Mouse (Mus musculus) spleen, adult 2 months (tissue): ENCODE measurements at regions not wholly inside any gene's neighbourhood (a gene's known extent, or its start where the extent isn't known, plus 50 kb on each side); places are given as distances from the start of the nearest gene placed in this dataset.

ENCODE experiments used
- DNase-seq, 2 experiments: peaks; one replicate each; pipeline versions ENCODE4 v3.0.0 to v3.0.0-alpha.2; 2012 to 2021; ENCODE audit warnings: low spot score in 2 of 2, low read depth in 1 of 2
- H3K27ac ChIP-seq: fragments of 200-500 bp; 2 replicates; pipeline ENCODE4 v1.5.1; 2012; ENCODE audit warnings: low read length, inconsistent platforms; ENCODE audit not compliant: insufficient read depth
- H3K27me3 ChIP-seq: fragments of 200-500 bp; 2 replicates; pipeline ENCODE4 v1.6.1; 2012; ENCODE audit warnings: mild to moderate bottlenecking, moderate library complexity, low read length, inconsistent platforms; ENCODE audit not compliant: control insufficient read depth, insufficient read depth
- H3K36me3 ChIP-seq: fragments of 200-500 bp; 2 replicates; pipeline ENCODE4 v1.6.1; 2012; ENCODE audit warnings: mild to moderate bottlenecking, low read length, inconsistent platforms; ENCODE audit not compliant: control insufficient read depth, insufficient read depth
- H3K4me1 ChIP-seq: fragments of 200-500 bp; 2 replicates; pipeline ENCODE4 v1.6.1; 2011; ENCODE audit warnings: inconsistent platforms; ENCODE audit not compliant: control insufficient read depth, insufficient read depth, insufficient read length
- H3K4me3 ChIP-seq: fragments of 200-500 bp; 2 replicates; pipeline ENCODE4 v1.5.1; 2011; ENCODE audit warnings: mild to moderate bottlenecking, inconsistent platforms; ENCODE audit not compliant: insufficient read depth, insufficient read length; ENCODE audit errors: extremely low read depth
- CTCF ChIP-seq: fragments of 200-500 bp; IDR thresholded peaks from 2 replicates; pipeline ENCODE4 v1.5.1; 2011; ENCODE audit warnings: mild to moderate bottlenecking, inconsistent platforms; ENCODE audit not compliant: insufficient read depth, insufficient read length, insufficient replicate concordance; ENCODE audit errors: extremely low read depth
- POLR2A ChIP-seq: fragments of 200-500 bp; IDR thresholded peaks from 2 replicates; pipeline ENCODE4 v1.6.1; 2011; ENCODE audit warnings: low read depth, low read length, inconsistent platforms
- WGBS: fragments of 180-500 bp; shearing (Covaris S2); methylation state at CpG from one replicate; pipeline ENCODE4 v1.1.7; 2018; 5-methylcytosine and 5-hydroxymethylcytosine counted together

DNA sequence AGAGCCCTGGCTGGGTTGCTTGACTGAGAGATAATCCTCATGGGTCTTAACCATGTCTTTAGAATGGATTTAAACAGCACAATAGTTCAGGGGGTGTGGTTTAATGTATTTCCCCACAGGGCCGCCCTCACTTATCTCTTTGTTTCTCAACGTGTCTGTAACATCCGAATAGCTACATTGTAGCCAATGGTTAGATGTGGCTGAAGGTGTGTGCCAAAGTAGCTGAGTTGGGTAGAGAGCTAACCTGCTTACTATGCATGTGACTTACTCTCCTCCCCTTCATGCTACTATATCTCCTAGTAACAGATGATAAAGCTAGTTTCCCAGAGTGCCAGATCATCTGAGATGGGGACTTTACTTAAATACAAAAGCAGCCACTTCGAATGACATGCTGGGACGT, 213.2 kb upstream of the Prok2 start:
- 55% methylated on average over 5 of the region's 5 CpGs for whole genome bisulfite sequencing
- Histone ChIP-seq H3K27ac (no peak overlapping the region), H3K36me3 (no peaks in the 10 kb centered on the region), H3K4me3 (no peak overlapping the region), H3K27me3 (no peaks in the 10 kb centered on the region), H3K4me1 (no peaks in the 10 kb centered on the region)
- no peak for DNase-seq
- no peak for TF ChIP-seq CTCF
- no peak for TF ChIP-seq POLR2A

DNA sequence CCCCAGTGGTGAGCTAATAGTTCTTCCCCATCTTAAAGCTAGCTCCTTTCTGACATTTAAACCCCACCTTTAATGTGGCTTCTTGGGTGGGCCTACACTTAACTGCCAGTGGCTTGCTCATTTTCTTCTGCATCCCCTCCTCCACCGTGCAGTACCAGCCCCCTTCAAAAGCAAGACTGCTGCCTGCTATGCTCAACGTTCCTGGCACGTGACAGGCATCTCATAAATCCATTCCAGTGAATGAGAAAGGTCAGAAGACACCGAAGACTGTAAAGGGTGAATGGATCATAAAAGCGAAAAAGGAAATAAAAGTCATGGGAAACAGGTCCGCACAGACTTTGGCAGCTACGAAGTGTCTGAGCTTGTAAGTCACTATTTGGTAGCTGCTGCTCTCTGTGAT, 212.8 kb upstream of the Prok2 start:
- no peak for DNase-seq
- 61% methylated on average over 7 of the region's 7 CpGs for WGBS
- Histone ChIP-seq H3K4me1 (no peaks in the 10 kb centered on the region), H3K36me3 (no peaks in the 10 kb centered on the region), H3K4me3 (no peak overlapping the region), H3K27me3 (no peaks in the 10 kb centered on the region), H3K27ac (no peak overlapping the region)
- TF ChIP-seq CTCF, result no peak
- no peak for TF ChIP-seq POLR2A

DNA sequence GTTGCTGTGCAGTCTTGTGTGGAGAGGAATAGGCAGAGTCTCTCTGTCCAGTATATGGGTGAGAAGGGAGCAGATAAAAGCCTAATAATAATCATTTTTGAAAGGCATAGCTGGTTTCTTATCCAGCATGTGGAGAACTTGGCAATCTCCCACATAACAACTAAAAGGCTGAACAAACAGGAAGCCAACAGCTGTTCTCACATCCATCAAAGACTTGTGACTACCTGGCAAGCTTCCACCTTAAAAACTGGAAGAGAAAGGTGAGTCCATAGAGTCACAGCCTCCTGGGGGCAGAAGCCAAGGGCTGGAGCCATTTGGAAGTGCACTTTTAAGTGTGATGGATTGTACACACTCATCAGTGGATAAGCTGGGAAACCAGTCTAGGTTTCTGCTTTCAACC, 210.5 kb upstream of the Prok2 start:
- Histone ChIP-seq H3K27ac (no peak overlapping the region), H3K36me3 (no peaks in the 10 kb centered on the region), H3K4me1 (no peaks in the 10 kb centered on the region), H3K27me3 (no peaks in the 10 kb centered on the region), H3K4me3 (no peak overlapping the region)
- DNase-seq, result no peak
- TF ChIP-seq CTCF (no peak), POLR2A (no peak)

DNA sequence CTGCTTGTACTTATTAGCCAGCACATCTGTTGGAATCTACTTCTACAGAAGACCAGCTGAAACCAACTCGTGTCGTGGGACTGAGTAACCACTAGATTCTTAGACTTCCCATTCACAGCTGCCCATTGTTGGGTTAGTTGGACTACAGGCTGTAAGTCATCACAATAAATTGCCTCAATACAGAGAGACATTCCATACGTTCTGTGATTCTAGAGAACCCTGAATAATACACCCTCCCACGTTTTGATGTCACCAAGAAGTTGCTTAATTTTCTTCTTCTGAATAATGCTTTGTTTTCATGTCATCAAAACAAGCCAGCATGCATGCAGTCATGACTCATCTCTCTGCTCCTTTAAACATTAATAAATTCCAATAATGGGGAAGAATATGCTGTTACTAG, 209.2 kb upstream of the Prok2 start:
- no peak overlapping the region for H3K27ac ChIP-seq
- no peaks in the 10 kb centered on the region for H3K4me1 ChIP-seq
- H3K36me3 ChIP-seq, result no peaks in the 10 kb centered on the region
- DNase-seq, result no peak
- WGBS, result 86% methylated on average over 4 of the region's 4 CpGs
- H3K27me3 ChIP-seq, result no peaks in the 10 kb centered on the region
- TF ChIP-seq POLR2A (no peak), CTCF (no peak)
- no peak overlapping the region for H3K4me3 ChIP-seq

DNA sequence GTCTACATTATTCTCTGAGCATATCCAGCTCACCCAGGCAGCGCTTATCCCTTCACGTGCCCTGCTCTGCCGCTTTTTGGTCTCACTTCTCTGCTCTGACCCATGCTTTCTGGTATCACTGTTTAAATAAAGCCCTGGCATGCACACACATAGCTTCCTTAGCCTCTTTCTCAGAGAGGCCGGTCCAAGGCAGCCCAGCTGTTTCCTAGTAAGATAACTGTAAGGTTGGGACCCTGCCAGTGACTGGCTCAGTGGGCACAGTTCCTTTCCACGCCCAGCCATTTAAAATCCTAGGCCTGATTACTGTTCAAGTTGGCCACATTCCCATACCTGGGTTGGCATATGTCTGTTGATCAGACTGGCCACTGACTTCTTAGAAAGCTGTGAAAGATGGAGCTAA, 208.2 kb upstream of the Prok2 start:
- H3K27me3 ChIP-seq, result no peaks in the 10 kb centered on the region
- TF ChIP-seq POLR2A (no peak), CTCF (no peak)
- no peak overlapping the region for H3K4me3 ChIP-seq
- H3K4me1 ChIP-seq, result no peaks in the 10 kb centered on the region
- no peaks in the 10 kb centered on the region for H3K36me3 ChIP-seq
- 44% methylated on average over 5 of the region's 5 CpGs for WGBS
- no peak for DNase-seq
- H3K27ac ChIP-seq, result no peak overlapping the region

DNA sequence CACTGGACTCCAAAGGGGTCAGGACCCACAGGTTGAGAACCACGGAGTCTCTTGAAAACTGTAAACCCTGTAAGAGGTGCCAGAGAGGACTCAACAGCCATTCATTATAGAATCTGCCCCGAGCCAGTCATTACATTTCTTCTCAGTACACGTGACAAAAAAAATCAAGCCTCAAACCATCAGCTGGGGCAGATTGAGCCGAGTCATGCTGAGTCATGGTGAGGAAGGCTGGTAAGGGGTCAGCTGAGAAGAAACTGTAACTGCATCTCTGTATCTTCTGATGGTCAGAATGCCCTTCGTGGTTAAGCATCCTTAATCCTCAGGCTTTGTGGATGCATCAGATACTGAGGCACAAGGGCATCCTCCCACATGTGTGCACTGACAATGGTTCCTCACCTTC, 207.2 kb upstream of the Prok2 start:
- TF ChIP-seq CTCF (no peak), POLR2A (no peak)
- Histone ChIP-seq H3K36me3 (no peaks in the 10 kb centered on the region), H3K4me3 (no peak overlapping the region), H3K27me3 (no peaks in the 10 kb centered on the region), H3K27ac (no peak overlapping the region), H3K4me1 (no peaks in the 10 kb centered on the region)
- DNase-seq, result no peak
- WGBS, result 53% methylated on average over 5 of the region's 5 CpGs

DNA sequence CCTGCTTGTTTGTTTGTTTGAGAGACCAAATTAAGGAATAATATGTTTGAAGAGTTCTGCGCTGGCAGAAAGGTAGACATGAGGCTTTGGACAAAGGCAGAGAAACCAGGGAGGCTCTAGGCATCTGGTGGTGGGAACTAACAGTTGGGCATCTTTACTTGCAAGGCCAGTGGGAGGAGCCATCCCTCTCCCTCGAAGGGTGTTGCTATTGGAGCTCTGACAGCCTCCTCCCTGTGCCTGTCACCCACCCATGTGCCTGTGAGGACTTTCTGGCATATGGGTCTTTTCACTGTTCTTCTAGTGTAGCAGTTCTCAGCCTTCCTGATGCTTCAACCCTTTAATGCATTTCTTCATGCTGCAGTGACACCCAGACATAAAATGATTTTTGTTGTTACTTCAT, 206.7 kb upstream of the Prok2 start:
- H3K4me3 ChIP-seq, result no peak overlapping the region
- H3K27me3 ChIP-seq, result no peaks in the 10 kb centered on the region
- no peak overlapping the region for H3K27ac ChIP-seq
- DNase-seq, result no peak
- TF ChIP-seq POLR2A (no peak), CTCF (no peak)
- no peaks in the 10 kb centered on the region for H3K4me1 ChIP-seq
- H3K36me3 ChIP-seq, result no peaks in the 10 kb centered on the region
- 46% methylated on average over 2 of the region's 2 CpGs for WGBS

DNA sequence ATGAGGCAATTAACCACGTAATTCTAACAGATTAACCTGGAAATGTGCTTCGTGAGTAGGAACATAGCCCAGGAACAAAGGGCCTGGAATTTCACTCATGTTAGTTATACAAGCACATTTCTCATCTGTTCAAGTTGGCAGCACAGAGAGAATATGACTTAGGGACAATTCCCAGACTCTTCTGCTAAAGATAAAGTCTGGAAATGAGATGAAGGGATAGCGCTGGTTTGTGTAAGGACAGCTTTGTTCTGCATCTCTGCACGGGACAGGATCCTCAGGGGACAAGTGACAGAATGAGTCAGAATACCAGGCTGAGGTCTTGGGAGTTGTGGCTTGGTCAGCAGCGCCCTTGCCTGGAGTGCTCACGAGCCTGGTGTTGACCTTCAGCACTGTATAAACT, 206.2 kb upstream of the Prok2 start:
- no peaks in the 10 kb centered on the region for H3K4me1 ChIP-seq
- TF ChIP-seq POLR2A (no peak), CTCF (no peak)
- H3K27ac ChIP-seq, result no peak overlapping the region
- DNase-seq, result no peak
- H3K36me3 ChIP-seq, result no peaks in the 10 kb centered on the region
- WGBS, result 86% methylated on average over 6 of the region's 6 CpGs
- no peaks in the 10 kb centered on the region for H3K27me3 ChIP-seq
- H3K4me3 ChIP-seq, result no peak overlapping the region
